Mouse (Mus musculus): ENCODE results near the gene Arl16. TPM values are rescaled to one million over a fixed set of nuclear protein-coding genes. Genes with fewer than 3 reads are reported as not detected.

The Arl16 gene
- total RNA-seq, 2 experiments from 2014 or later, result 8.8 to 11.2 TPM

DNA sequence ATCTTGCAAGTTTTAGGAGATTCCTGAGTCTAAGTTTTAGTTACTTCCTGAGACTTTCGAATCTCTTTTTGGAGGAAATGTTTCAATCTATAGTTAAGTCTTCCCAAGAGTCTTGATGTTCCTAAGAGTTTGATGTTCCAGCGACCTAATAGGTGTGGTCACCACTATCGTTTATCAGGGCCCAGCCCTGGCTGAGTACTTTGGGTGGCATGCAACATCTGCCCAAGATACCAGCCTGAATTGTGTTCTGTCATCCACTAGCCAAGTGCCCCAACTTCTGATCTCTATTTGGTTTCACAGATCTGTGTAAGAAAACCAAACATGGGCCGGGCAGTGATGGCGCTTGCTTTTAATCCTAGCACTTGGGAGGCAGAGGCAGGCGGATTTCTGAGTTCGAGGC, 12.0 kb downstream of the Arl16 start:
- 0 out of 2 replicates have a peak, but pooled peaks have one; percentile 32 for ATAC-seq (replicated peaks; ENCODE audit: low FRiP score, low TSS enrichment, poor library complexity, severe bottlenecking)

DNA sequence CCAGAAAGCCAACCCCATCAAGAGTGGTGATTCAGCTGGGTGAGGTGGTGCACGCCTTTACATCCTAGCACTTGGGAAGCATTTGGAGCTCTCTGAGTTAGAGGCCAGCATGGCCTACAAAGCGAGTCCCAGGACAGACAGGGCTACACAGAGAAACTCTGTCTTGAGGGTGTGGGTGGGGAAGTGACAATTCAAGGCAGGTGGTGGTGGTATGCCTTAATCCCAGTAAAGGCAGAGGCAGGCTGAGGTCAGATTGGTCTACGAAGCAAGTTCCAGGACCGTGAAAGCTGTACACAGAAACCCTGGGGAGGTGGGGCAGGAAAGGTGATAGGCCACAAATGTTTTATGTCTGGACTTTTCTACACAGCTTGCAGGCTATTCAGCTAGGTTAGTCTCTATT, 12.4 kb downstream of the Arl16 start:
- ATAC-seq (replicated peaks; ENCODE audit: low FRiP score, low TSS enrichment, poor library complexity, severe bottlenecking), result no peak

DNA sequence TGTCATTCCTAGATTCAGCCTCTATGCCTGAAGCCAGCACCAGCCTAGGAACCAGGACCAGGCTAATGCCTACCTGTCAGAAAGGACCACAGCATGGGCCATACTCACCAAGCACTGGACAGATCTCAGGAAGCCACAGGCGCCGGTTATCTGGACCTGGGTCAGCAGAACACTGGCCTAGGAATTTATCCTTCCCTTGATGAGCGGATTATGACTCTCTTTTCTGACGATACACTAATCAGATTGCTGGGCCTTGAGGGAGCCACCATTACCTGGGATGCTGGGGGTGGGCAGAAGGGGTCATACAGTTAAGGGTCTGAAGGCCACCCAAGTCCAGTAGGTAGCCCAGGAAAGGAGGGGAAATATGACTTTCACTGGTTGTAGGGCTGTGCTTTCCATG, 14.1 kb downstream of the Arl16 start, which contains the start of gene Pde6g:
Pde6g (minus strand) TSS at position 195 of the 400 bp plus-strand sequence.
- ATAC-seq (replicated peaks; ENCODE audit: low FRiP score, low TSS enrichment, poor library complexity, severe bottlenecking), result no peak

- no peak for ATAC-seq (replicated peaks; ENCODE audit: low FRiP score, low TSS enrichment, poor library complexity, severe bottlenecking)
Measured at GRCm38 (mm10) chr11:120452246-120452645, 15.2 kb downstream of the Arl16 start.

- no peak for ATAC-seq (replicated peaks; ENCODE audit: low FRiP score, low TSS enrichment, poor library complexity, severe bottlenecking)
Measured at GRCm38 (mm10) chr11:120447179-120447578, 20.2 kb downstream of the Arl16 start.

DNA sequence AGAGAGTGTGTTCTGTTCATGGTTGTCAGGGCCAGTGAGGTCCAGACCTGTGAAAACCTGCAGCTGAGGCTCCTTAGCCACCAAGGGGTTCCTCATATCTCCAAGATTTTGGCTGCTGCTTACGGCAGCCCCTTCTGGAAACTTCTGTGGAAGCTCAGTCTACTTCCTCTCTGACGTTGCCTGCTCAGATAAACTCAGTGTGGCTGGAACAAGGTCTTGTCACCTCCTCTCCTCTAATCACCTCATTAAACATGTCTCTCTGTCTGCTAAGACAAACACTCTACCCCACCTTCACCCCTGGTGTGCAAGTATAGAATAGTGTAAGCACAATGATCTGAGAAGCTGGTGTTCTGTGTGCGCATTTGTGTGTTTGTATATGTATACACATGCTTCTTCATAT, 21.9 kb downstream of the Arl16 start:
- no peak for ATAC-seq (replicated peaks; ENCODE audit: low FRiP score, low TSS enrichment, poor library complexity, severe bottlenecking)

GRCm38 (mm10) chr11:120444106-120444505, 23.3 kb downstream of the Arl16 start:
- no peak for ATAC-seq (replicated peaks; ENCODE audit: low FRiP score, low TSS enrichment, poor library complexity, severe bottlenecking)

- no peak for ATAC-seq (replicated peaks; ENCODE audit: low FRiP score, low TSS enrichment, poor library complexity, severe bottlenecking)
Measured at GRCm38 (mm10) chr11:120442765-120443280, 24.6 kb downstream of the Arl16 start.

DNA sequence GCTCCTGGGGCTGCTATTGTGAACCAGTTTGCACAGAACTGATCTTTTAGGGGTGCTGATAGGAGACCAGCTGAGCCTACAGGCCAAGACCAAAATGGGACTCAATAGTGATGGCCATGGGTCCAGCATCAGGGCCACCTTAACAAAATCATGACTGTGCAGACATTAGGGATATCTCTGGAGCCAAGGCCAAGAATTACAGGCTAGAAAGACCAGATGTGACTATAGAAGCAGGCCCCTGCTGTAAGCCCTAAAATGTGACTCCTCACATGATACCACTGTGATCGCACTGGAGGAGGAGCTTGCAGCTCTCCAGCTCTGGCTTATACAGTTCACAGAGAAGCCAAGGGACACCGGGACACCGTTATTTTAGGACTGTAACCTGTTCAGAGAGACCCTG, 25.1 kb downstream of the Arl16 start, which contains the start of gene Tspan10:
Tspan10 (plus strand) TSS at position 301 of the 400 bp plus-strand sequence.
- no peak for ATAC-seq (replicated peaks; ENCODE audit: low FRiP score, low TSS enrichment, poor library complexity, severe bottlenecking)

- ATAC-seq (replicated peaks; ENCODE audit: low FRiP score, low TSS enrichment, poor library complexity, severe bottlenecking), result no peak
Measured at GRCm38 (mm10) chr11:120437857-120438385, 29.5 kb downstream of the Arl16 start.

GRCm38 (mm10) chr11:120437152-120437856, 30.1 kb downstream of the Arl16 start, which contains the start of gene Nploc4:
Gene Nploc4 (minus strand): TSS chr11:120437708.
- ATAC-seq (replicated peaks; ENCODE audit: low FRiP score, low TSS enrichment, poor library complexity, severe bottlenecking), result peak; percentile 70

GRCm38 (mm10) chr11:120426727-120427126, 40.7 kb downstream of the Arl16 start:
- no peak for ATAC-seq (replicated peaks; ENCODE audit: low FRiP score, low TSS enrichment, poor library complexity, severe bottlenecking)

DNA sequence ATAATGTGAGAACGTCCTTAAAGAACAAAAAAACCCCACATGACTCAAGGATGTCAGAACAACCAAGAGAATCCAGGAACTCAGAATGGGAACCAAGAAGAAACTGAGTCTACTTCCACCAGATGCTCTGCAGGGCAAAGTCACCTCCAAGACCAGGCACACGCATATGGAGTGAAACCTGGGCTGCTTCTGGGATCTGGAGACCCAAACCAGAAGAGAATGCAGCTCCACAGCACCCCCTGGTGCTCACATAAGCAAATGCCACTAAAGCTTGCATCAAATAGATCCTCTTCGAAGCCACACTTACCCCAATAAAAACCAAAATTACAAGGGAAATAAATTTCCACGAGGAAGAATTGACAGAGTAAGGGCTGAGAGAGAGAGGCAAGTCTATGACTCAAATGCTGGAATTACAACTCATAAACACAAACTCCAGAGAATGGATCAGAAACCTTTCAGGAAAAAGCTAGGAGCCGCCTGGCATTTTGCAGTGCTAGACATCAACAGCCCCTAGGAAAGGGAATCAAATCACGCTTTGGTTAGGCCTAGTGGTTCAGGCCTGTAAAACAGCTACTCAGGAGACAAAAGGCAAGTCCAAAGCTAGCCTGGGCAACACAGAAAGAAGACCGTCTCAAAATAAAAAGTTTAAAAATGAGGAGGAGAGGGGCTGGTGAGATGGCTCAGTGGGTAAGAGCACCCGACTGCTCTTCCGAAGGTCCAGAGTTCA, 43.7 kb downstream of the Arl16 start:
- peak; percentile 78 for ATAC-seq (replicated peaks; ENCODE audit: low FRiP score, low TSS enrichment, poor library complexity, severe bottlenecking)

DNA sequence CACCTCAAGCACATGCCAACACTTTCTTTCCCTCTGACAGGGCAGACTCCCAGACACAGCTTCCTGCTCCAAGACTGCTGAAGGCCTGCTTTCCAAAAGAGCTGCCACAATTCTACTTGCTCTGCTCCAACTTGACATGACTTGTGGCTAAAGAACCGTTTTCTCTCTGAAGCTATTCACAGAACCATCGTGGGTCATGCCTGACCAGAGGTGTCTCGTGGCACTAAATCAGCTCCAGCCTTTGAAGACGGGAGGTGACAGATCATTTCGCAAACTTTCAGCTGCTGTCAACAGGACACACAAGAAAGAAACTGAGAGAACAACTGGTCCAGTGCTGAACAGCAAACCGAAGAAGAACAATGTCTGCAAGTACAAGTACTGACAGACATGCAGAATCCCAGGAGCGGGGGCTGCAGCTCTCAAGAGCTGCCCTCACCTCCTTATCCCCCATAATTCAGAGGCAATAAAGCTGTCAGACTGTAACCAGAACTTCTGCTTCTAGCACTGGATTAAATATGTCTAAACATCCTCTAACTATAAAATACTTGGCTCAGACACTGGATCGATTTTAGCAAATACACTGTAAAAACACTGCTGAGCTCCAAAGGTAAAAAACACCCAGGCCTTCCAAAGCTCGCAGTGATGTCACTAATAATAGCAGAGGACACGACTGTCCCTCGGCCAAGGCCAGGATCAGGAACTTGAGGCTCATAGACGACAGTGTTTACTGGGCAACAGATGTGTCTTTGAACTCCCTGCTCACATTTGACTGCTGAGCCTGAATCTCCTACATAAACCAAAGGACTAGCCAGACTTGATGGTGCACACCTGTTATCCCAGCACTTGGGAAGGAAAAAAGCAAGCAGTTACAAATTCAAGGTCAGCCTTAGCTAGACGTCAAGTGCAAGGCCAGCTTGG, 44.5 kb downstream of the Arl16 start:
- ATAC-seq (replicated peaks; ENCODE audit: low FRiP score, low TSS enrichment, poor library complexity, severe bottlenecking), result no peak

DNA sequence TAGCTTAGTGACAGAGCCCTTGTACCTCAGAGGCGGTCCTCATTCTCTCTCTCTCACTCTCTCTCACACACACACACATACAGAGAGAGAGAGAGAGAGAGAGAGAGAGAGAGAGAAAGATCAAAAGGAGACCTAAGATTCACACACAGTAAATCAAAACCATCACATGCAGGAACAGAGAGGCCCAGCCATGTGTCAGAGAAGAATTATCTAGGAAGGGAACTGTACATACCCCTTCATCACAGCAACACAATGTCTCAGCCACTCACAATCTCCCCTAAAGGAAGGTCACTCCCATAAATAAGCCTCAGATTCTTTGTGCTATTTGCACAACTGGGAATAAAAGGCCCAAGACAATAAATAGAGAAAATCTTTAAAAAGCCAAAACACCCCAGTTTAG, 48.8 kb downstream of the Arl16 start:
- no peak for ATAC-seq (replicated peaks; ENCODE audit: low FRiP score, low TSS enrichment, poor library complexity, severe bottlenecking)

GRCm38 (mm10) chr11:120417852-120418251, 49.6 kb downstream of the Arl16 start:
- no peak for ATAC-seq (replicated peaks; ENCODE audit: low FRiP score, low TSS enrichment, poor library complexity, severe bottlenecking)

Measured in megakaryocyte-erythroid progenitor cell, adult 5-6 weeks (primary cell).